12 mouse cellular contexts compared by ENCODE assay signal in the genomic region with DNA sequence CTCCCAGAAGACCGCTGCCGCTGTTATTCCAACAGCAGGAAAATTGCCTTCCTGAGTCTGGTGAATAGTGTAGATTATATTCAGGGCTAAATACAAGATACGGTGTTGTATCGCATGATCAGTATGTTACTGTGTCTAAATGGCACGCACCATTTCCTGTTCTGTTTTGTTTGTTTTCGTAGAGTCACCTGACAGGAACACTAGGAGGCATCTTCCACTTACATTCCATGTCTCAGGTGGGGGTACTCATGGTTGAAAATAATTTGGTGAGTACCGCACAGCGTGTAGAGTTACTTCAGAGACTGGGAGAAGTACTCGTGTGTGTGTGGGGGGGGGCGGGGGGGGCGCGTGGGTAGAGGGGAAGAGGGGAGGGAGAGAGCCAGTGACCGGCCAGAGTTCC.
"Had no signal": no experiment of that assay in that cellular context is flagged by ENCODE, and none has a peak within 500 bp of the region (broad histone marks: within the 10 kb centered on the region; RNA-seq: fewer than 3 reads in every experiment).

No protein-coding gene starts in this region.

- H3K27ac ChIP-seq: layer of hippocampus, adult 2 months; limb, embryonic 13.5 days; liver, embryonic 14.5 days; midbrain, embryonic 12.5 days; neural tube, embryonic 15.5 days; stomach, postnatal 0 days had no signal

- H3K4me3 ChIP-seq: layer of hippocampus, adult 2 months; limb, embryonic 13.5 days; midbrain, embryonic 12.5 days; neural tube, embryonic 15.5 days had no signal

- H3K36me3 ChIP-seq: limb, embryonic 13.5 days; midbrain, embryonic 12.5 days; neural tube, embryonic 15.5 days had no signal

- H3K27me3 ChIP-seq: limb, embryonic 13.5 days; midbrain, embryonic 12.5 days; neural tube, embryonic 15.5 days had no signal

- H3K4me1 ChIP-seq: limb, embryonic 13.5 days; midbrain, embryonic 12.5 days; neural tube, embryonic 15.5 days had no signal

- DNase-seq: kidney, adult 18-20 months; kidney, postnatal 4 days; left cerebral cortex, postnatal 4 days; lung, adult 18-20 months; lung, postnatal 10 days; thymus, postnatal 4 days had no signal

- H3K4me2 ChIP-seq: limb, embryonic 13.5 days; midbrain, embryonic 12.5 days; neural tube, embryonic 15.5 days had no signal

- H3K9ac ChIP-seq: limb, embryonic 13.5 days; liver, embryonic 14.5 days; midbrain, embryonic 12.5 days; neural tube, embryonic 15.5 days had no signal

- H3K9me3 ChIP-seq: limb, embryonic 13.5 days; midbrain, embryonic 12.5 days; neural tube, embryonic 15.5 days had no signal
